ENCODE assay signal across 8 mouse cellular contexts in genomic region chr7:45121966-45122365, GRCm38 (mm10). TPM values are rescaled to one million over a fixed set of nuclear protein-coding genes. Genes with fewer than 3 reads are reported as not detected.
DNase-seq lines count a peak whose midpoint lies in the region; ATAC-seq and TF ChIP-seq lines count a peak whose summit lies in the region.

No protein-coding gene starts in this region.

- DNase-seq in cerebellum, postnatal 10 days: peak; percentile 7 to 10
- no peak for DNase-seq in cerebellum, postnatal 25 days
- DNase-seq in left cerebral cortex, adult 2 months (ENCODE audit: extremely low spot score in 1 of 2, low spot score in 2 of 2): no peak
- DNase-seq in left cerebral cortex, postnatal 10 days (ENCODE audit: extremely low spot score in 1 of 2, low spot score in 2 of 2): no peak
- no peak for DNase-seq in embryo, embryonic 9.5 days (ENCODE audit: extremely low spot score)
- DNase-seq in adrenal gland, postnatal 10 days: no peak

- H3K4me1 ChIP-seq in bone marrow, adult 2 months (ENCODE audit: control insufficient read depth, insufficient read depth, low read length): peaks cover 13% of the 10 kb centered on the region; the same call in 1 of the 2 replicates
- peaks cover 80% of the 10 kb centered on the region for H3K4me1 ChIP-seq in liver, embryonic 15.5 days (replicated peaks)

- no peak for TF ChIP-seq POLR2A in bone marrow, adult 2 months (IDR thresholded peaks at IDR 0.05; ENCODE audit: borderline replicate concordance, control insufficient read depth, low read depth, low read length)

- H3K4me3 ChIP-seq in left cerebral cortex, adult 2 months: peak overlapping the region; percentile 17; the same call in 1 of the 2 replicates
- peak overlapping the region; percentile 25 for H3K4me3 ChIP-seq in bone marrow, adult 2 months (replicated peaks; ENCODE audit: control insufficient read depth, low read depth, low read length)
- no peak overlapping the region for H3K4me3 ChIP-seq in liver, embryonic 15.5 days (replicated peaks)

- H3K9me3 ChIP-seq in liver, embryonic 15.5 days (replicated peaks): no peaks in the 10 kb centered on the region

- intact Hi-C loops in left cerebral cortex, adult 2 months (cut with DNase I): loop anchor here (10.0 kb wide), 1 partner anchor 267 kb away; the partner anchor contains the start of gene Pnkp
- intact Hi-C loops in left cerebral cortex, postnatal 10 days (cut with DNase I): no loop called here

- peak overlapping the region; percentile 88 for H3K4me2 ChIP-seq in liver, embryonic 15.5 days

- peak overlapping the region; percentile 55; the same call in 1 of the 2 replicates for H3K27ac ChIP-seq in left cerebral cortex, adult 2 months
- peak overlapping the region; percentile 76 for H3K27ac ChIP-seq in bone marrow, adult 2 months (ENCODE audit: control insufficient read depth, insufficient read depth, low read depth, low read length, poor library complexity)
- H3K27ac ChIP-seq in liver, embryonic 15.5 days (replicated peaks): peak overlapping the region; percentile 53; the same call in 1 of the 2 replicates

- no peaks in the 10 kb centered on the region for H3K27me3 ChIP-seq in liver, embryonic 15.5 days

- TF ChIP-seq CTCF in left cerebral cortex, adult 2 months (IDR thresholded peaks at IDR 0.05): no peak
- no peak for TF ChIP-seq CTCF in bone marrow, adult 2 months (IDR thresholded peaks at IDR 0.05; ENCODE audit: control insufficient read depth, insufficient read depth, low read length)

- H3K36me3 ChIP-seq in liver, embryonic 15.5 days (replicated peaks): peaks cover 68% of the 10 kb centered on the region

- no peak for ATAC-seq in liver, embryonic 15.5 days (ENCODE audit: insufficient read depth)

- H3K9ac ChIP-seq in liver, embryonic 15.5 days: no peak overlapping the region

RNA-seq across cellular contexts. Expression of gene Rps11, which starts 2.3 kb away (rescaled TPM):
- 100 to 1,000 TPM; 421 to 444 TPM for total RNA-seq in left cerebral cortex, adult 2 months (2021)
- 100 to 1,000 TPM; 482 to 530 TPM for total RNA-seq in left cerebral cortex, postnatal 10 days (2021)
- 982 and 1,240 TPM in 2 replicates for polyA plus RNA-seq in bone marrow, adult 2 months (2011; ENCODE audit: insufficient read depth, insufficient read length, low replicate concordance, missing spikeins)
- polyA plus RNA-seq in liver, embryonic 15.5 days (2015; fragmentation: Nextera tagmentation; extraction: Ambion mirVana): 673 and 768 TPM in 2 replicates
- 1,000 to 10,000 TPM; 1,283 to 1,295 TPM for total RNA-seq in adrenal gland, postnatal 10 days (2021)

RNA-seq across cellular contexts. Expression of gene Rpl13a, which starts 6.6 kb away (rescaled TPM):
- total RNA-seq in left cerebral cortex, adult 2 months (2021): 100 to 1,000 TPM; 695 to 716 TPM
- total RNA-seq in left cerebral cortex, postnatal 10 days (2021): 100 to 1,000 TPM; 739 TPM
- polyA plus RNA-seq in bone marrow, adult 2 months (2011; ENCODE audit: insufficient read depth, insufficient read length, low replicate concordance, missing spikeins): 2,527 and 4,441 TPM in 2 replicates
- polyA plus RNA-seq in liver, embryonic 15.5 days (2015; fragmentation: Nextera tagmentation; extraction: Ambion mirVana): 534 and 633 TPM in 2 replicates
- 1,000 to 10,000 TPM; 1,643 to 1,697 TPM for total RNA-seq in adrenal gland, postnatal 10 days (2021)

RNA-seq across cellular contexts. Expression of gene Gm45713, which starts 14.1 kb away (rescaled TPM):
- total RNA-seq in left cerebral cortex, adult 2 months (2021): not detected
- total RNA-seq in left cerebral cortex, postnatal 10 days (2021): not detected
- not detected in 2 replicates for polyA plus RNA-seq in bone marrow, adult 2 months (2011; ENCODE audit: insufficient read depth, insufficient read length, low replicate concordance, missing spikeins)
- polyA plus RNA-seq in liver, embryonic 15.5 days (2015; fragmentation: Nextera tagmentation; extraction: Ambion mirVana): 0.10 TPM in 1 of 2 replicates, not detected in the other
- not detected for total RNA-seq in adrenal gland, postnatal 10 days (2021)

RNA-seq across cellular contexts. Expression of gene Flt3l, which starts 14.3 kb away (rescaled TPM):
- total RNA-seq in left cerebral cortex, adult 2 months (2021): 1 to 10 TPM; 6.7 to 8.8 TPM
- total RNA-seq in left cerebral cortex, postnatal 10 days (2021): 1 to 10 TPM; 2.7 to 3.3 TPM
- 32.5 and 85.0 TPM in 2 replicates for polyA plus RNA-seq in bone marrow, adult 2 months (2011; ENCODE audit: insufficient read depth, insufficient read length, low replicate concordance, missing spikeins)
- polyA plus RNA-seq in liver, embryonic 15.5 days (2015; fragmentation: Nextera tagmentation; extraction: Ambion mirVana): 3.4 and 3.7 TPM in 2 replicates
- total RNA-seq in adrenal gland, postnatal 10 days (2021): 10 to 100 TPM in 1 of 2 experiments, 1 to 10 TPM in 1; 9.7 to 18.1 TPM

RNA-seq across cellular contexts. Expression of gene Fcgrt, which starts 18.3 kb away (rescaled TPM):
- 10 to 100 TPM; 16.7 to 23.4 TPM for total RNA-seq in left cerebral cortex, adult 2 months (2021)
- total RNA-seq in left cerebral cortex, postnatal 10 days (2021): 10 to 100 TPM; 16.5 to 18.7 TPM
- 13.9 and 19.1 TPM in 2 replicates for polyA plus RNA-seq in bone marrow, adult 2 months (2011; ENCODE audit: insufficient read depth, insufficient read length, low replicate concordance, missing spikeins)
- 43.6 and 51.2 TPM in 2 replicates for polyA plus RNA-seq in liver, embryonic 15.5 days (2015; fragmentation: Nextera tagmentation; extraction: Ambion mirVana)
- total RNA-seq in adrenal gland, postnatal 10 days (2021): 100 to 1,000 TPM; 169 to 185 TPM

Comparison
In these comparisons a context has a peak if more than half of its experiments do, and no peak if none do; other contexts are left out.
1. DNase-seq: peak in cerebellum, postnatal 10 days (2 of 2); none in cerebellum, postnatal 25 days (0 of 2), left cerebral cortex, adult 2 months (0 of 2), left cerebral cortex, postnatal 10 days (0 of 2), embryo, embryonic 9.5 days (single experiment) and adrenal gland, postnatal 10 days (single experiment).
2. Peak in every context shown above with its lines, with median percentiles within 50 percentile points of each other: H3K27ac ChIP-seq.